Mouse (Mus musculus): ENCODE results near the gene Sec61a2. TPM values are rescaled to one million over a fixed set of nuclear protein-coding genes. Genes with fewer than 3 reads are reported as not detected.

The Sec61a2 gene
- total and polyA plus RNA-seq, 2 experiments from 2014 or later: 101 to 106 TPM

GRCm38 (mm10) chr2:5877446-5877845, 17.8 kb downstream of the Sec61a2 start:
- no peak for TF ChIP-seq CTCF (IDR thresholded peaks at IDR 0.05)
- no peaks in the 10 kb centered on the region for H3K4me1 ChIP-seq (ENCODE audit: insufficient read depth, low read length)
- H3K27me3 ChIP-seq (ENCODE audit: insufficient read depth, low read length): no peaks in the 10 kb centered on the region
- H3K27ac ChIP-seq (ENCODE audit: low read depth, low read length): no peak overlapping the region
- no peak overlapping the region for H3K9ac ChIP-seq (replicated peaks; ENCODE audit: low read length, poor library complexity, severe bottlenecking)
- DNase-seq (ENCODE audit: low spot score) (no peak), ATAC-seq (ENCODE audit: low FRiP score) (no peak)
- peaks cover 43% of the 10 kb centered on the region for H3K36me3 ChIP-seq (ENCODE audit: insufficient read depth, low read length)
- no peak overlapping the region for H3K4me2 ChIP-seq (ENCODE audit: low read depth, low read length, poor library complexity, severe bottlenecking)
- no peak overlapping the region for H3K4me3 ChIP-seq (ENCODE audit: low read depth, low read length)
- no peaks in the 10 kb centered on the region for H3K9me3 ChIP-seq (ENCODE audit: low read length)
- 67% methylated on average over 3 of the region's 3 CpGs for WGBS

GRCm38 (mm10) chr2:5869746-5870145, 25.5 kb downstream of the Sec61a2 start:
- H3K9ac ChIP-seq (replicated peaks; ENCODE audit: low read length, poor library complexity, severe bottlenecking): no peak overlapping the region
- H3K9me3 ChIP-seq (ENCODE audit: low read length): no peaks in the 10 kb centered on the region
- H3K27ac ChIP-seq (ENCODE audit: low read depth, low read length): no peak overlapping the region
- H3K4me2 ChIP-seq (ENCODE audit: low read depth, low read length, poor library complexity, severe bottlenecking): no peak overlapping the region
- 96% methylated on average over 5 of the region's 5 CpGs for WGBS
- no peak for TF ChIP-seq CTCF (IDR thresholded peaks at IDR 0.05)
- DNase-seq (ENCODE audit: low spot score) (no peak), ATAC-seq (ENCODE audit: low FRiP score) (no peak)
- peaks cover 38% of the 10 kb centered on the region for H3K36me3 ChIP-seq (ENCODE audit: insufficient read depth, low read length)
- H3K4me3 ChIP-seq (ENCODE audit: low read depth, low read length): no peak overlapping the region
- H3K4me1 ChIP-seq (ENCODE audit: insufficient read depth, low read length): no peaks in the 10 kb centered on the region
- no peaks in the 10 kb centered on the region for H3K27me3 ChIP-seq (ENCODE audit: insufficient read depth, low read length)

- no peaks in the 10 kb centered on the region for H3K9me3 ChIP-seq (ENCODE audit: low read length)
- no peak overlapping the region for H3K9ac ChIP-seq (replicated peaks; ENCODE audit: low read length, poor library complexity, severe bottlenecking)
- H3K4me2 ChIP-seq (ENCODE audit: low read depth, low read length, poor library complexity, severe bottlenecking): no peak overlapping the region
- no peak overlapping the region for H3K27ac ChIP-seq (ENCODE audit: low read depth, low read length)
- H3K4me1 ChIP-seq (ENCODE audit: insufficient read depth, low read length): no peaks in the 10 kb centered on the region
- TF ChIP-seq CTCF (IDR thresholded peaks at IDR 0.05): no peak
- DNase-seq (ENCODE audit: low spot score) (no peak), ATAC-seq (ENCODE audit: low FRiP score) (no peak)
- 91% methylated on average over 2 of the region's 2 CpGs for WGBS
- no peak overlapping the region for H3K4me3 ChIP-seq (ENCODE audit: low read depth, low read length)
- H3K36me3 ChIP-seq (ENCODE audit: insufficient read depth, low read length): peaks cover 42% of the 10 kb centered on the region
- H3K27me3 ChIP-seq (ENCODE audit: insufficient read depth, low read length): no peaks in the 10 kb centered on the region
These were observed 27.6 kb downstream of the Sec61a2 start for GRCm38 (mm10) chr2:5867681-5868080.

GRCm38 (mm10) chr2:5862834-5863233, 32.4 kb downstream of the Sec61a2 start, which contains the start of gene Gm13199:
TSS of gene Gm13199 (minus strand) at chr2:5862934.
- H3K36me3 ChIP-seq (ENCODE audit: insufficient read depth, low read length): peaks cover 27% of the 10 kb centered on the region
- no peak within 1 kb of the TSS for H3K27ac ChIP-seq (ENCODE audit: low read depth, low read length)
- no peak for ATAC-seq (ENCODE audit: low FRiP score)
- 97% methylated on average over 3 of the region's 3 CpGs for WGBS
- no peak within 1 kb of the TSS for H3K4me3 ChIP-seq (ENCODE audit: low read depth, low read length)
- H3K9me3 ChIP-seq (ENCODE audit: low read length): no peaks in the 10 kb centered on the region
- no peak for DNase-seq (ENCODE audit: low spot score)
- no peak within 1 kb of the TSS for H3K4me2 ChIP-seq (ENCODE audit: low read depth, low read length, poor library complexity, severe bottlenecking)
- H3K27me3 ChIP-seq (ENCODE audit: insufficient read depth, low read length): no peaks in the 10 kb centered on the region
- no peak for TF ChIP-seq CTCF (IDR thresholded peaks at IDR 0.05)
- H3K9ac ChIP-seq (replicated peaks; ENCODE audit: low read length, poor library complexity, severe bottlenecking): no peak within 1 kb of the TSS
- H3K4me1 ChIP-seq (ENCODE audit: insufficient read depth, low read length): no peaks in the 10 kb centered on the region

GRCm38 (mm10) chr2:5851866-5852265, 43.4 kb downstream of the Sec61a2 start:
- no peaks in the 10 kb centered on the region for H3K4me1 ChIP-seq (ENCODE audit: insufficient read depth, low read length)
- 91% methylated on average over 5 of the region's 5 CpGs for WGBS
- H3K36me3 ChIP-seq (ENCODE audit: insufficient read depth, low read length): peaks cover 7% of the 10 kb centered on the region; the same call in 1 of the 2 replicates
- no peaks in the 10 kb centered on the region for H3K9me3 ChIP-seq (ENCODE audit: low read length)
- H3K27me3 ChIP-seq (ENCODE audit: insufficient read depth, low read length): no peaks in the 10 kb centered on the region
- no peak overlapping the region for H3K4me3 ChIP-seq (ENCODE audit: low read depth, low read length)
- ATAC-seq (ENCODE audit: low FRiP score) (no peak), DNase-seq (ENCODE audit: low spot score) (no peak)
- H3K27ac ChIP-seq (ENCODE audit: low read depth, low read length): no peak overlapping the region
- H3K4me2 ChIP-seq (ENCODE audit: low read depth, low read length, poor library complexity, severe bottlenecking): no peak overlapping the region
- no peak overlapping the region for H3K9ac ChIP-seq (replicated peaks; ENCODE audit: low read length, poor library complexity, severe bottlenecking)
- TF ChIP-seq CTCF (IDR thresholded peaks at IDR 0.05): no peak

GRCm38 (mm10) chr2:5851116-5851515, 44.1 kb downstream of the Sec61a2 start:
- Histone ChIP-seq H3K9me3 (ENCODE audit: low read length) (no peaks in the 10 kb centered on the region), H3K36me3 (ENCODE audit: insufficient read depth, low read length) (peaks cover 6% of the 10 kb centered on the region; the same call in 1 of the 2 replicates), H3K4me3 (ENCODE audit: low read depth, low read length) (no peak overlapping the region), H3K27me3 (ENCODE audit: insufficient read depth, low read length) (no peaks in the 10 kb centered on the region), H3K4me2 (ENCODE audit: low read depth, low read length, poor library complexity, severe bottlenecking) (no peak overlapping the region), H3K9ac (replicated peaks; ENCODE audit: low read length, poor library complexity, severe bottlenecking) (no peak overlapping the region), H3K4me1 (ENCODE audit: insufficient read depth, low read length) (no peaks in the 10 kb centered on the region), H3K27ac (ENCODE audit: low read depth, low read length) (no peak overlapping the region)
- ATAC-seq (ENCODE audit: low FRiP score): no peak
- no peak for TF ChIP-seq CTCF (IDR thresholded peaks at IDR 0.05)
- no peak for DNase-seq (ENCODE audit: low spot score)
- WGBS: 93% methylated on average over 9 of the region's 9 CpGs
